Mouse (Mus musculus): ENCODE measurements around the gene Rora. TPM values are rescaled to one million over a fixed set of nuclear protein-coding genes. Genes with fewer than 3 reads are reported as not detected.

Gene Rora
- polyA plus RNA-seq, 1 experiment from 2014 or later, result 6.4 TPM

DNA sequence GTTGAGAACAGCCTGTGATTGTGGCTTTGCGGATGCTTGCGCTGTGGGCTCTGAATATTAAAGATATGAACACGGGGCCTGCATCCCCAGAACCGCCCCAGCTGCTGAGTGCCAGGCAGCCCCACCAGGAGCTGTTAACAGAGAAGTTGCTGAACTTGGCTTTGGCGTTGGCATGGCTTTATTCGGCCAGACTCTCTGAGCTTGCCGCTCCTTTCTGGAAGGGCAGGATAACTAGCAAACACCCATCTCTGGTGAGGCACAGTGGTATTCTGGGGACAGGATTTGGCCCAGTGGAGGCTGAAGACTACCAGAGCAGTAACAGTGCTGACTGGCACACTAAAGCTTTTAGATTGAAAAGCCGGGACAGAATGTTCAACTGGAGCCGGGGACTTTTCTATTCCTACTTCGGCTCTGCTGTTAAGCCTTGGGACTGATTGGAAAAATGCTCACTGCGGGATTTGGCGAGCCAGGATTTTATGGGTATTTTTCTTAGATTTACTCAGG lies 26.3 kb downstream of the Rora start:
- no peak overlapping the region for H3K4me2 ChIP-seq (replicated peaks; ENCODE audit: low read depth, low read length)
- H3K4me3 ChIP-seq (ENCODE audit: low read length), result no peak overlapping the region
- H3K9me3 ChIP-seq (ENCODE audit: control insufficient read depth, low read length), result no peaks in the 10 kb centered on the region
- H3K9ac ChIP-seq (ENCODE audit: low read depth, low read length), result no peak overlapping the region
- no peak overlapping the region for H3K27ac ChIP-seq (ENCODE audit: low read depth, low read length)
- WGBS, result 93% methylated on average over 12 of the region's 12 CpGs
- no peak for ATAC-seq (ENCODE audit: low FRiP score, low TSS enrichment)
- H3K27me3 ChIP-seq (ENCODE audit: control insufficient read depth, insufficient read depth, low read length), result no peaks in the 10 kb centered on the region; the same call in 1 of the 2 replicates
- peaks cover 6% of the 10 kb centered on the region; the same call in 1 of the 2 replicates for H3K4me1 ChIP-seq (ENCODE audit: control insufficient read depth, insufficient read depth, low read length)
- H3K36me3 ChIP-seq (ENCODE audit: control insufficient read depth, insufficient read depth, low read length), result no peaks in the 10 kb centered on the region

DNA sequence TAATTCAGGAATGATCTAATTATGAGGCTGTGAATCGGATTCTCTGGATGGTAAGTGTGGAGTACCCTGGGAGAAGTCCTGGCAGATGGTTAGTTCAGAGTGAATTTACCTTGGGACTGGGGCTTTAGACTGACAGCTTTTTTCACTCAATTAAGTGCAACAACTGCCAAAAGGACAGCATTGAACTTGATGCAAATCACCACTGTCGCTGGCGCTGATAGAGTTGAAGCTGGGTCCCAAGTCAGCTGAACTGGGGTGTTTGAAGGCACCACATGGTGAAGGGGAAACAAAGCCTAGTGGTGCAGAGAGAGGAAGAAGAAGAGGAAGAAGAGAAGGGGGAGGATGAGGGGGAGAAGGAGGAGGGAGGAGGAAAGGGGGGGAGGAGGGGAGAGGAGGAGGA lies 30.4 kb downstream of the Rora start:
- no peaks in the 10 kb centered on the region for H3K36me3 ChIP-seq (ENCODE audit: control insufficient read depth, insufficient read depth, low read length)
- peaks cover 6% of the 10 kb centered on the region; the same call in 1 of the 2 replicates for H3K4me1 ChIP-seq (ENCODE audit: control insufficient read depth, insufficient read depth, low read length)
- no peak overlapping the region for H3K27ac ChIP-seq (ENCODE audit: low read depth, low read length)
- no peaks in the 10 kb centered on the region for H3K9me3 ChIP-seq (ENCODE audit: control insufficient read depth, low read length)
- H3K9ac ChIP-seq (ENCODE audit: low read depth, low read length), result no peak overlapping the region
- no peaks in the 10 kb centered on the region; the same call in 1 of the 2 replicates for H3K27me3 ChIP-seq (ENCODE audit: control insufficient read depth, insufficient read depth, low read length)
- ATAC-seq (ENCODE audit: low FRiP score, low TSS enrichment), result no peak
- no peak overlapping the region for H3K4me3 ChIP-seq (ENCODE audit: low read length)
- H3K4me2 ChIP-seq (replicated peaks; ENCODE audit: low read depth, low read length), result no peak overlapping the region
- WGBS, result 37% methylated on average over 3 of the region's 3 CpGs

- Histone ChIP-seq H3K27me3 (ENCODE audit: control insufficient read depth, insufficient read depth, low read length) (no peaks in the 10 kb centered on the region; the same call in 1 of the 2 replicates), H3K4me1 (ENCODE audit: control insufficient read depth, insufficient read depth, low read length) (peaks cover 6% of the 10 kb centered on the region; the same call in 1 of the 2 replicates), H3K36me3 (ENCODE audit: control insufficient read depth, insufficient read depth, low read length) (no peaks in the 10 kb centered on the region), H3K4me2 (replicated peaks; ENCODE audit: low read depth, low read length) (no peak overlapping the region), H3K4me3 (ENCODE audit: low read length) (no peak overlapping the region), H3K9ac (ENCODE audit: low read depth, low read length) (no peak overlapping the region), H3K27ac (ENCODE audit: low read depth, low read length) (no peak overlapping the region), H3K9me3 (ENCODE audit: control insufficient read depth, low read length) (no peaks in the 10 kb centered on the region)
- ATAC-seq (ENCODE audit: low FRiP score, low TSS enrichment), result no peak
- 59% methylated on average over 5 of the region's 5 CpGs for WGBS
These were observed 32.0 kb downstream of the Rora start for GRCm38 (mm10) chr9:68685562-68685961.

DNA sequence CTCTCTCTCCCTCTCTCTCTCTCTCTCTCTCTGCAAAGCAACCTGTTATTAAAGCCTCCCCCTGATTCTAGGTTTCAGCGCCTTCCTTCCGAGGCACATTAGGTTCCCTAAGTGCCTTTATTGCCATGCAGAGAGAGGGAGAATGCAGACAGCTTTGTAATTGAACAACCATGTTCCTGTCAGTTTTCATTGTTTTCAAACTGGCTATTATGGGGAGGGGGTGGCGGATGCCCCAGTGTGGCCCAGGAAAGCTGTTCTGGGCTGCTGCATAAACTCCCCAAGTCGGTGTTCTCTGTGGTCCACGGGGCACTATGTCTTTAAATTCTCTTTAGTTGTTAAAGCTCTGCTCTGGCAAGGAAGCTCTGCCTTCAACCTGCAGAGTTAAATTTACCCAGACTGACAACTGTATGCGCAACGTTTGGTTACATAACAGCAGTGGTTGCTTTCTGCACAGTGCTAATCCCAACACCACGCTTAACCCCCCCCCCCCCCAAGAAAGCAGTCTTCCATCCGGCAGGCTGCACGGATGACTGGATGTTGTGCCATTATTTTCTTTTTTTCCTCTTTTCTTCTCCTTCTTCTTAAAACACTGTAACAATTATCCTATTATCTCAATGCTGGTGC lies 33.8 kb downstream of the Rora start:
- Histone ChIP-seq H3K27ac (ENCODE audit: low read depth, low read length) (no peak overlapping the region), H3K4me2 (replicated peaks; ENCODE audit: low read depth, low read length) (no peak overlapping the region), H3K4me1 (ENCODE audit: control insufficient read depth, insufficient read depth, low read length) (peaks cover 6% of the 10 kb centered on the region; the same call in 1 of the 2 replicates), H3K4me3 (ENCODE audit: low read length) (no peak overlapping the region), H3K36me3 (ENCODE audit: control insufficient read depth, insufficient read depth, low read length) (no peaks in the 10 kb centered on the region), H3K27me3 (ENCODE audit: control insufficient read depth, insufficient read depth, low read length) (no peaks in the 10 kb centered on the region), H3K9me3 (ENCODE audit: control insufficient read depth, low read length) (no peaks in the 10 kb centered on the region), H3K9ac (ENCODE audit: low read depth, low read length) (no peak overlapping the region)
- no peak for ATAC-seq (ENCODE audit: low FRiP score, low TSS enrichment)
- WGBS, result 40% methylated on average over 10 of the region's 10 CpGs

- WGBS, result 91% methylated on average over 2 of the region's 2 CpGs
- Histone ChIP-seq H3K27ac (ENCODE audit: low read depth, low read length) (no peak overlapping the region), H3K4me2 (replicated peaks; ENCODE audit: low read depth, low read length) (no peak overlapping the region), H3K27me3 (ENCODE audit: control insufficient read depth, insufficient read depth, low read length) (no peaks in the 10 kb centered on the region), H3K9ac (ENCODE audit: low read depth, low read length) (no peak overlapping the region), H3K9me3 (ENCODE audit: control insufficient read depth, low read length) (no peaks in the 10 kb centered on the region), H3K36me3 (ENCODE audit: control insufficient read depth, insufficient read depth, low read length) (no peaks in the 10 kb centered on the region), H3K4me3 (ENCODE audit: low read length) (no peak overlapping the region), H3K4me1 (ENCODE audit: control insufficient read depth, insufficient read depth, low read length) (peaks cover 6% of the 10 kb centered on the region; the same call in 1 of the 2 replicates)
- ATAC-seq (ENCODE audit: low FRiP score, low TSS enrichment), result no peak
These were observed 34.6 kb downstream of the Rora start for GRCm38 (mm10) chr9:68688151-68688550.

GRCm38 (mm10) chr9:68689351-68689750 lies 35.8 kb downstream of the Rora start:
- H3K27me3 ChIP-seq (ENCODE audit: control insufficient read depth, insufficient read depth, low read length), result no peaks in the 10 kb centered on the region
- no peak overlapping the region for H3K4me3 ChIP-seq (ENCODE audit: low read length)
- WGBS, result 38% methylated on average over 4 of the region's 4 CpGs
- no peak overlapping the region for H3K4me2 ChIP-seq (replicated peaks; ENCODE audit: low read depth, low read length)
- no peak overlapping the region for H3K9ac ChIP-seq (ENCODE audit: low read depth, low read length)
- no peak overlapping the region for H3K27ac ChIP-seq (ENCODE audit: low read depth, low read length)
- no peaks in the 10 kb centered on the region for H3K36me3 ChIP-seq (ENCODE audit: control insufficient read depth, insufficient read depth, low read length)
- ATAC-seq (ENCODE audit: low FRiP score, low TSS enrichment), result no peak
- H3K9me3 ChIP-seq (ENCODE audit: control insufficient read depth, low read length), result no peaks in the 10 kb centered on the region
- H3K4me1 ChIP-seq (ENCODE audit: control insufficient read depth, insufficient read depth, low read length), result peaks cover 4% of the 10 kb centered on the region; the same call in 1 of the 2 replicates

GRCm38 (mm10) chr9:68694889-68695495 lies 41.4 kb downstream of the Rora start:
- no peaks in the 10 kb centered on the region for H3K9me3 ChIP-seq (ENCODE audit: control insufficient read depth, low read length)
- H3K36me3 ChIP-seq (ENCODE audit: control insufficient read depth, insufficient read depth, low read length), result no peaks in the 10 kb centered on the region
- peaks cover 11% of the 10 kb centered on the region; the same call in 1 of the 2 replicates for H3K4me1 ChIP-seq (ENCODE audit: control insufficient read depth, insufficient read depth, low read length)
- peak overlapping the region; percentile 55; the same call in 1 of the 2 replicates for H3K27ac ChIP-seq (ENCODE audit: low read depth, low read length)
- H3K4me3 ChIP-seq (ENCODE audit: low read length), result no peak overlapping the region
- WGBS, result 27% methylated on average over 4 of the region's 4 CpGs
- H3K9ac ChIP-seq (ENCODE audit: low read depth, low read length), result no peak overlapping the region
- no peak for ATAC-seq (ENCODE audit: low FRiP score, low TSS enrichment)
- H3K4me2 ChIP-seq (replicated peaks; ENCODE audit: low read depth, low read length), result no peak overlapping the region
- H3K27me3 ChIP-seq (ENCODE audit: control insufficient read depth, insufficient read depth, low read length), result no peaks in the 10 kb centered on the region

DNA sequence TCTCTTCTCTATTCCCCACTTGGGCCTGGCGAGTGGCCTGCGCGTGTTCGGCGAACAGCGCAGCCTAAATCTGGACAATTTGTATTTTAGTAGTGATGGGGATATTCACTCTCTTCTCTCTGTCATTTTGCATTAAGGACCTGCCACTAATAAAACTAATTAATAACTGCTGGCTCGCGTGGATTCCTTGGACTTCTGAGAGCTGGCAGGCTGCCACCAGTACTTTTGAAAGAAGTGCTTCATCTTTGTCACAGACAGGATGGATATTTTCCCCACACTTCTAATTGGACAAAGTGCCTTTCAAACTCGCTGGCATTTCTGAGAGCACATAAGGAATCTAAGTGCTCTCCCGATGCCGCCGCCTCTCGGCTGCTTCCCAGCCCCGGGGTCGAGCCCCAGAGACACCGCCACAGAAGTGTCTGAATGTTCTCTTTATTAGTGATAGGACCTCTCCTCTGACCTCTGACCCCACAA lies 41.9 kb downstream of the Rora start:
- peaks cover 11% of the 10 kb centered on the region; the same call in 1 of the 2 replicates for H3K4me1 ChIP-seq (ENCODE audit: control insufficient read depth, insufficient read depth, low read length)
- no peak overlapping the region for H3K9ac ChIP-seq (ENCODE audit: low read depth, low read length)
- no peaks in the 10 kb centered on the region for H3K27me3 ChIP-seq (ENCODE audit: control insufficient read depth, insufficient read depth, low read length)
- no peaks in the 10 kb centered on the region for H3K9me3 ChIP-seq (ENCODE audit: control insufficient read depth, low read length)
- H3K36me3 ChIP-seq (ENCODE audit: control insufficient read depth, insufficient read depth, low read length), result no peaks in the 10 kb centered on the region
- H3K4me2 ChIP-seq (replicated peaks; ENCODE audit: low read depth, low read length), result no peak overlapping the region
- ATAC-seq (ENCODE audit: low FRiP score, low TSS enrichment), result no peak
- no peak overlapping the region for H3K4me3 ChIP-seq (ENCODE audit: low read length)
- peak overlapping the region; percentile 55; the same call in 1 of the 2 replicates for H3K27ac ChIP-seq (ENCODE audit: low read depth, low read length)
- 53% methylated on average over 16 of the region's 16 CpGs for WGBS

- ATAC-seq (ENCODE audit: low FRiP score, low TSS enrichment), result no peak
- Histone ChIP-seq H3K27ac (ENCODE audit: low read depth, low read length) (no peak overlapping the region), H3K9me3 (ENCODE audit: control insufficient read depth, low read length) (no peaks in the 10 kb centered on the region), H3K4me2 (replicated peaks; ENCODE audit: low read depth, low read length) (no peak overlapping the region), H3K9ac (ENCODE audit: low read depth, low read length) (no peak overlapping the region), H3K4me3 (ENCODE audit: low read length) (no peak overlapping the region), H3K4me1 (ENCODE audit: control insufficient read depth, insufficient read depth, low read length) (peaks cover 11% of the 10 kb centered on the region; the same call in 1 of the 2 replicates), H3K27me3 (ENCODE audit: control insufficient read depth, insufficient read depth, low read length) (no peaks in the 10 kb centered on the region), H3K36me3 (ENCODE audit: control insufficient read depth, insufficient read depth, low read length) (no peaks in the 10 kb centered on the region)
- 89% methylated on average over 3 of the region's 3 CpGs for WGBS
These were observed 42.9 kb downstream of the Rora start for GRCm38 (mm10) chr9:68696425-68696956.

Data from kidney, embryonic 14.5 days (tissue).